Mouse (Mus musculus): Measurements from ENCODE around the gene Fam160a1. TPM values are rescaled to one million over a fixed set of nuclear protein-coding genes. Genes with fewer than 3 reads are reported as not detected.

Fam160a1 gene
- polyA plus RNA-seq, 1 experiment from 2014 or later = 0.09 TPM

- Histone ChIP-seq H3K36me3 (no peaks in the 10 kb centered on the region), H3K9me3 (no peaks in the 10 kb centered on the region), H3K4me3 (replicated peaks) (no peak overlapping the region), H3K27ac (no peak overlapping the region), H3K9ac (replicated peaks) (no peak overlapping the region), H3K4me2 (replicated peaks) (no peak overlapping the region), H3K27me3 (no peaks in the 10 kb centered on the region), H3K4me1 (replicated peaks) (no peaks in the 10 kb centered on the region)
- ATAC-seq = no peak
- WGBS = 69% methylated on average over 3 of the region's 3 CpGs
Observed at GRCm38 (mm10) chr3:85666166-85666565, 150.9 kb downstream of the Fam160a1 start.

GRCm38 (mm10) chr3:85664591-85665171, 152.4 kb downstream of the Fam160a1 start:
- no peaks in the 10 kb centered on the region for H3K36me3 ChIP-seq
- H3K27me3 ChIP-seq = no peaks in the 10 kb centered on the region
- no peak for ATAC-seq
- WGBS = 88% methylated on average over 10 of the region's 10 CpGs
- no peak overlapping the region for H3K4me2 ChIP-seq (replicated peaks)
- H3K4me3 ChIP-seq (replicated peaks) = no peak overlapping the region
- no peak overlapping the region for H3K9ac ChIP-seq (replicated peaks)
- H3K27ac ChIP-seq = no peak overlapping the region
- no peaks in the 10 kb centered on the region for H3K9me3 ChIP-seq
- no peaks in the 10 kb centered on the region for H3K4me1 ChIP-seq (replicated peaks)

DNA sequence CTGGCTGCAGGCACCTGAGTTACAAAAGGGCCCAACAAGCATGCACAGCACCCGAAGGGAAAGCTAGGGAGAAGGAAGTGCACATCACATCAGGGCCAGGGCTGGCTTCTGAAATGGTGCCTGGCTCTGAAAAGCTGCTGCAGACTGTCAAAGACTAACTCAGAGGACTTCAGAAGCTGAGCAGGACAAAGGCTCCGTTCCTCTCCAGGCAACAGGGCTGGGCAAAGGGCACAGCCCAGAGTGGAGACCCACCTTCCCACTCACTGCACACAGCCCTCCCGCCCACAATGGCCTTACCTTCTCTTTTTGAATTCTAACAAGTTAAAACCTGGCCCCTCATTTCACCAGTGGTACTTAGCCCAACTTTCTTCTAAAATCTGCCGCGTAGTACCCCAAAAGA, 153.3 kb downstream of the Fam160a1 start:
- no peak for ATAC-seq

DNA sequence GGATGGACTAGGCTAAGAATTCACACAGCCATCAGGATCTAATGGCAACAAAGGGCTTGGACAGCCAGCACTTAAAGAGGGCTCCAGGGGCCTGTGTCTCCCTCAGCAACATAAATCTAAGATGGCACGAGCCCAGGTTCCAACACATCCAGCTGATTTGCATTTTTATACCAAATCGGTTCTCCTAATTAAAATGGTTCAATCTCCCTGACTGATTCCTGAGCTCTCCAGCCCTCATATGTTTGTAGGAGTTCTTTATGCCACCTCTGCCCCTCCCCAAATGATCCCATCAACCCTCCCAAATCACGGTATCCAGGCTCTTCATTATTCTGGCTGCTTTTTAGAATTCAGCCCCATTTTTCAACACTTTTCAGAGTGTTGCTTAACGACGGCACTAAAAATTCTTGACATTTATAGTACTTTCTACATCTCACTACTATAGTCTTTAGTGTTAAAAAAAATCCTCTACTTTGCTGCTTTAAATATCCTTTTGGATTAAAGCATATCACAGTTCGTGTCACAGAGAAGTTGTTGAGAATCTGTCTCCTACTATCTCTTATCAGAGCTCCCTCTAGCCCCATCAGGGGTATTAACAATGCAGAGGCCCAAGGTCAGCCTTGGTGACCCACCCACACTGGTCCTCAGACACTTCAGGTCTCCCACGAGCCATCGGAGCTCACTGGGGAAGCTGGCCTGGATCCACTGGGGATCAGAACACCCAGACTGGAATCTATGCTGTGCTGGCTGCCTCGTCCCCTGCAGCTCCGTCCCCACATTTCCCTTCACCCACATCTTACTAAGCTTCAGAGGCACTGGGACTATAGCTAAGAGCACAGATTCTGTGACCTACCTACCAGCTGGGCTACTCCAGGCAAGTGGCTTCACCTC, 154.9 kb downstream of the Fam160a1 start:
- no peak overlapping the region for H3K27ac ChIP-seq
- ATAC-seq = no peak

More for the DNA sequence above, 153.3 kb downstream of the Fam160a1 start:
- no peaks in the 10 kb centered on the region for H3K36me3 ChIP-seq
- 69% methylated on average over 5 of the region's 5 CpGs for WGBS
- no peak overlapping the region for H3K27ac ChIP-seq
- no peaks in the 10 kb centered on the region for H3K4me1 ChIP-seq (replicated peaks)
- no peak overlapping the region for H3K4me3 ChIP-seq (replicated peaks)
- no peaks in the 10 kb centered on the region for H3K9me3 ChIP-seq
- H3K9ac ChIP-seq (replicated peaks) = no peak overlapping the region
- H3K27me3 ChIP-seq = no peaks in the 10 kb centered on the region
- no peak overlapping the region for H3K4me2 ChIP-seq (replicated peaks)

DNA sequence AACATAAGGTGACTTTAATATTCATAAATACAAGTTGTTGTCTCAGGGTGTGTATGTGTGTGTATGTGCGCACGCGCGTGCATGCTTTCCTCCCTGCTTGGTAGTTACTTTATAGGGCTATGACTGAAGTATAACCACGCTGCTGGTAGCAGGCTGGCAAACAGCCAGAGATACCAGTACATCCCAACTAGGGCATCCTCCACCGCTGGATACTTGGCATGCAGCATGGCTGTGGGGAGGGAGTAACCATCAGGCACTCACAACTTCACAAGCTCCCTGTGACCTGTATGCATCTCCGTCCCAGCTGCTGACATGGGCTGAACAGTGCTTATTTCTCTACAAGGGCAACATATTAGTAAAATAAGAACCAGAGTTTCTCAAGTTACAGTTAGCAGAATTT, 157.4 kb downstream of the Fam160a1 start:
- 91% methylated on average over 7 of the region's 7 CpGs for WGBS
- no peak overlapping the region for H3K9ac ChIP-seq (replicated peaks)
- no peaks in the 10 kb centered on the region for H3K9me3 ChIP-seq
- ATAC-seq = no peak
- H3K27me3 ChIP-seq = no peaks in the 10 kb centered on the region
- no peak overlapping the region for H3K27ac ChIP-seq
- peaks cover 6% of the 10 kb centered on the region; the same call in 1 of the 2 replicates for H3K36me3 ChIP-seq
- no peak overlapping the region for H3K4me3 ChIP-seq (replicated peaks)
- H3K4me2 ChIP-seq (replicated peaks) = no peak overlapping the region
- no peaks in the 10 kb centered on the region for H3K4me1 ChIP-seq (replicated peaks)

More for the DNA sequence above, 154.9 kb downstream of the Fam160a1 start:
- Histone ChIP-seq H3K4me1 (replicated peaks) (no peaks in the 10 kb centered on the region), H3K9ac (replicated peaks) (no peak overlapping the region), H3K9me3 (no peaks in the 10 kb centered on the region), H3K36me3 (no peaks in the 10 kb centered on the region), H3K4me3 (replicated peaks) (no peak overlapping the region), H3K27me3 (no peaks in the 10 kb centered on the region), H3K4me2 (replicated peaks) (no peak overlapping the region)
- 74% methylated on average over 10 of the region's 10 CpGs for WGBS

DNA sequence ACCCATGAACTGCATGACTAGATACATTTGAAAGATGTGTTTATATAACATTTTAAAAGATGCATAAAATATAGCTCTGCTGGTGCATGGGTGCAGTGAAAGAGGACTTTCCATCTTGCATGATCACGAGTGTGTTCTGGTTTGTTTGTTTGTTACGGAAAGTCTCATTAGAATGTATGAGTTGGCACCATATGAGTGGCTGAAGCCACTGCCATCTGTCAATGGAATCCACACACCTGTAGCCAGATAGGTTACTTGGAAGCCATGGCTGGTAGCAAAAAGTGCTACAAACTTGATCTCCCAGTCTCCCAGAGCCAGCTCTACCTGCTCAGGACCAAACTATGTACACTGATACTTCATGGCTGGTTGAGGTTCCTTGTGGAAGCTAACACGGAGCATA, 161.6 kb downstream of the Fam160a1 start:
- 98% methylated on average over 3 of the region's 3 CpGs for WGBS
- Histone ChIP-seq H3K4me1 (replicated peaks) (peaks cover 7% of the 10 kb centered on the region), H3K9me3 (no peaks in the 10 kb centered on the region), H3K27ac (no peak overlapping the region), H3K4me2 (replicated peaks) (no peak overlapping the region), H3K9ac (replicated peaks) (no peak overlapping the region), H3K36me3 (peaks cover 7% of the 10 kb centered on the region; the same call in 1 of the 2 replicates), H3K4me3 (replicated peaks) (no peak overlapping the region), H3K27me3 (no peaks in the 10 kb centered on the region)
- no peak for ATAC-seq

DNA sequence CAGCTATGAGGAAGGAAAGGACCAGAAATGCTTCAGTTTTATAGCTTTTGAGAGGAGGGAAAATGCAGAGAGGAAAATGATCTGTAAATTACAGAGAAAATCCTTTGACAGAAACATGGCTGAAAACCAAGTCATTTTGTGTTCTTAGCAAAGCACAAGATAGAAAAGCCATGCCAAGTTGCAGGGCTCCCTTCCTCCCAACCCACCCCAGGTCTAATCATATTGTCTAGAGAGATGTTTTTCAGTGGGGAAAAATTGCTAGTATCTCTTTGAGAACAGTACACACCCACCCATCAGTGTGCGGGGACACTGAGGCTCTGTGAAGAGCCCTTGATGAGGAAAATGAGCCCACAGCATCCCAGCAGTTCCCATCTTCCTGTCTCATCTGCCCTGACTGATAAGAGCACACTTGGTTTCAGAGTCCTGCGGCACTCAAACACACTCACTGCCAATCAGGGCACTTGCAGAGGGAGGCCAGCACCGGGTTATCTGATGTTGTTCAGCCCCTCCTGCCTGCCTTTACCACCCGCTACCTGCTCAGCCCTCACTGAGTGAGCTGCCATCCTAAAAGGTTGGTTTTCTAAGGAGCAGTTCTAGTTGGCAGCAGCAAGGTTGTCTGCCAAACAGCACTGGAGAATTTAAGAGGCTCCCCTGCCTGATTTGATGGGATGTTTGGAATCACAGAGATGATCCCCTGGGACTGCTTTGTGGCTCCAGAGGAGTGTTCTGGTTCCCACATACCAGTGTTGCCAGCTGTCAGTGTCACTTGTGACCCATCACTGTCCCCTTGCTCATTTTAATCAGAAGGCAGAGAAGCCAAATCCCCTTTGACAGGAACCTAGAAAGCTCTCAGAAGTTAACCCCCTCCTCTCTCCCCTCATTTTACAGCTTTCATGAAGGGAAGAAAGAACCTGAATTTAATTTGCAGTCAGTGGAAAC, 164.1 kb downstream of the Fam160a1 start:
- H3K4me1 ChIP-seq (replicated peaks) = peaks cover 7% of the 10 kb centered on the region
- peaks cover 9% of the 10 kb centered on the region; the same call in 1 of the 2 replicates for H3K36me3 ChIP-seq
- H3K9ac ChIP-seq (replicated peaks) = no peak overlapping the region
- 68% methylated on average over 4 of the region's 4 CpGs for WGBS
- H3K27ac ChIP-seq = 0 out of 2 replicates have a peak overlapping the region, but pooled peaks have one; percentile 19
- H3K4me3 ChIP-seq (replicated peaks) = no peak overlapping the region
- 0 out of 2 replicates have a peak, but pooled peaks have one; percentile 30 for ATAC-seq
- no peaks in the 10 kb centered on the region for H3K9me3 ChIP-seq
- H3K4me2 ChIP-seq (replicated peaks) = no peak overlapping the region
- no peaks in the 10 kb centered on the region for H3K27me3 ChIP-seq

- Histone ChIP-seq H3K9ac (replicated peaks) (no peak overlapping the region), H3K4me3 (replicated peaks) (no peak overlapping the region), H3K36me3 (peaks cover 7% of the 10 kb centered on the region; the same call in 1 of the 2 replicates), H3K4me1 (replicated peaks) (peaks cover 7% of the 10 kb centered on the region), H3K9me3 (no peaks in the 10 kb centered on the region), H3K27ac (no peak overlapping the region), H3K27me3 (no peaks in the 10 kb centered on the region), H3K4me2 (replicated peaks) (no peak overlapping the region)
- whole genome bisulfite sequencing = 90% methylated on average over 4 of the region's 4 CpGs
- no peak for ATAC-seq
Observed at GRCm38 (mm10) chr3:85649176-85649575, 167.9 kb downstream of the Fam160a1 start.

- H3K36me3 ChIP-seq = peaks cover 7% of the 10 kb centered on the region; the same call in 1 of the 2 replicates
- no peaks in the 10 kb centered on the region for H3K4me1 ChIP-seq (replicated peaks)
- no peak overlapping the region for H3K4me2 ChIP-seq (replicated peaks)
- H3K27me3 ChIP-seq = no peaks in the 10 kb centered on the region
- H3K27ac ChIP-seq = peak overlapping the region; percentile 47; the same call in 1 of the 2 replicates
- peak; percentile 53; the same call in 1 of the 2 replicates for ATAC-seq
- no peak overlapping the region for H3K4me3 ChIP-seq (replicated peaks)
- no peak overlapping the region for H3K9ac ChIP-seq (replicated peaks)
- 80% methylated on average over 7 of the region's 7 CpGs for WGBS
- no peaks in the 10 kb centered on the region for H3K9me3 ChIP-seq
Observed at GRCm38 (mm10) chr3:85645517-85646004, 171.5 kb downstream of the Fam160a1 start.

- no peak for ATAC-seq
- over 99% methylated on average over 3 of the region's 3 CpGs for WGBS
- H3K27me3 ChIP-seq = no peaks in the 10 kb centered on the region
- H3K27ac ChIP-seq = 0 out of 2 replicates have a peak overlapping the region, but pooled peaks have one; percentile 47
- H3K9me3 ChIP-seq = no peaks in the 10 kb centered on the region
- H3K4me2 ChIP-seq (replicated peaks) = no peak overlapping the region
- H3K9ac ChIP-seq (replicated peaks) = no peak overlapping the region
- H3K4me3 ChIP-seq (replicated peaks) = no peak overlapping the region
- no peaks in the 10 kb centered on the region for H3K4me1 ChIP-seq (replicated peaks)
- peaks cover 7% of the 10 kb centered on the region; the same call in 1 of the 2 replicates for H3K36me3 ChIP-seq
Observed at GRCm38 (mm10) chr3:85644814-85645213, 172.3 kb downstream of the Fam160a1 start.

DNA sequence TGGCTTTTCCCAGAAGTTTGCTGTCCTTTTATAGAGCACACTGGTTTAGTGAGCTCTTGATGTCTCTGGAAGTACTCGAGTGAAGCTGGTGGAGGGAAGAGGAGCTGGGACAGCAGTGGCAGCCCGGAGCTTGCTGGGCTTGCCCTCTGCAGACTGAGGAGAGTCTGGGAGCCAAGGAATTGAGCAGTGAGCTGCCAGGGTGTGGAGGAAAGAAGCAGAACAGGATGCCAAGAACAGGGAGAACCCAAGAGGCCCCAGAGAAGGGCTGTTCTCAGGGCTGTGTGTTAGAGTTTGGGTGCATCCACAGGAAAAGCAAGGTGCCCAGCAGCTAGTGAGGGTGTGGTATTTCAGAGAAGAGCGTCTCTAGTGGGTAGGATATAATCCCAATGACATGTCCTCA, 175.3 kb downstream of the Fam160a1 start:
- H3K4me2 ChIP-seq (replicated peaks) = no peak overlapping the region
- no peak overlapping the region for H3K27ac ChIP-seq
- H3K27me3 ChIP-seq = no peaks in the 10 kb centered on the region
- no peaks in the 10 kb centered on the region for H3K9me3 ChIP-seq
- H3K4me3 ChIP-seq (replicated peaks) = no peak overlapping the region
- 0 out of 2 replicates have a peak, but pooled peaks cover 5% of the 10 kb centered on the region for H3K36me3 ChIP-seq
- ATAC-seq = no peak
- no peak overlapping the region for H3K9ac ChIP-seq (replicated peaks)
- H3K4me1 ChIP-seq (replicated peaks) = no peaks in the 10 kb centered on the region
- 84% methylated on average over 3 of the region's 3 CpGs for WGBS
